Mouse (Mus musculus): Measurements from ENCODE around the gene Cks1b.
A peak's percentile ranks its signal among the peaks of the same experiment; 100 is the strongest.

Cks1b gene

GRCm38 (mm10) chr3:89395419-89395805, 22.8 kb downstream of the Cks1b start:
- peak in 1 of 2 experiments; percentile 37 for DNase-seq

GRCm38 (mm10) chr3:89394894-89395256, 23.3 kb downstream of the Cks1b start:
- DNase-seq, result peak; percentile 92 to 94

GRCm38 (mm10) chr3:89394006-89394893, 23.9 kb downstream of the Cks1b start, which contains the start of gene Zbtb7b:
Gene Zbtb7b, minus strand, starts transcription at chr3:89394776.
- peak; percentile 90 to 91 for DNase-seq

GRCm38 (mm10) chr3:89393605-89394004, 24.6 kb downstream of the Cks1b start:
- peak; percentile 99 for DNase-seq

GRCm38 (mm10) chr3:89392871-89393311, 25.3 kb downstream of the Cks1b start:
- DNase-seq, result peak; percentile 64 to 65

- peak; percentile 62 to 72 for DNase-seq
Observed at GRCm38 (mm10) chr3:89391663-89392511, 26.3 kb downstream of the Cks1b start.

- peak; percentile 53 to 63 for DNase-seq
Observed at GRCm38 (mm10) chr3:89390699-89391662, 27.2 kb downstream of the Cks1b start.

- peak; percentile 56 to 62 for DNase-seq
Observed at GRCm38 (mm10) chr3:89390111-89390515, 28.1 kb downstream of the Cks1b start.

- peak in 1 of 2 experiments; percentile 45 for DNase-seq
Observed at GRCm38 (mm10) chr3:89388901-89389740, 29.1 kb downstream of the Cks1b start.

- DNase-seq, result peak; percentile 65 to 76
Observed at GRCm38 (mm10) chr3:89388134-89388881, 29.9 kb downstream of the Cks1b start.

GRCm38 (mm10) chr3:89387632-89388031, 30.6 kb downstream of the Cks1b start:
- peak in 1 of 2 experiments; percentile 41 for DNase-seq

- peak in 1 of 2 experiments; percentile 36 for DNase-seq
Observed at GRCm38 (mm10) chr3:89386438-89387420, 31.5 kb downstream of the Cks1b start.

GRCm38 (mm10) chr3:89385451-89385850, 32.7 kb downstream of the Cks1b start:
- no peak for DNase-seq

- no peak for DNase-seq
Observed at GRCm38 (mm10) chr3:89384331-89385076, 33.7 kb downstream of the Cks1b start.

GRCm38 (mm10) chr3:89383651-89384255, 34.4 kb downstream of the Cks1b start:
- DNase-seq, result peak in 1 of 2 experiments; percentile 23

- no peak for DNase-seq
Observed at GRCm38 (mm10) chr3:89382950-89383349, 35.2 kb downstream of the Cks1b start.

- DNase-seq, result no peak
Observed at GRCm38 (mm10) chr3:89382033-89382882, 35.9 kb downstream of the Cks1b start.

Measured in cerebellum, postnatal 10 days (tissue).